Mouse (Mus musculus): ENCODE data around the gene Lrrc8a. TPM values are rescaled to one million over a fixed set of nuclear protein-coding genes. Genes with fewer than 3 reads are reported as not detected.

Gene Lrrc8a
- total RNA-seq, 4 experiments from 2014 or later, result 54.6 to 63.0 (median 57.8) TPM

DNA sequence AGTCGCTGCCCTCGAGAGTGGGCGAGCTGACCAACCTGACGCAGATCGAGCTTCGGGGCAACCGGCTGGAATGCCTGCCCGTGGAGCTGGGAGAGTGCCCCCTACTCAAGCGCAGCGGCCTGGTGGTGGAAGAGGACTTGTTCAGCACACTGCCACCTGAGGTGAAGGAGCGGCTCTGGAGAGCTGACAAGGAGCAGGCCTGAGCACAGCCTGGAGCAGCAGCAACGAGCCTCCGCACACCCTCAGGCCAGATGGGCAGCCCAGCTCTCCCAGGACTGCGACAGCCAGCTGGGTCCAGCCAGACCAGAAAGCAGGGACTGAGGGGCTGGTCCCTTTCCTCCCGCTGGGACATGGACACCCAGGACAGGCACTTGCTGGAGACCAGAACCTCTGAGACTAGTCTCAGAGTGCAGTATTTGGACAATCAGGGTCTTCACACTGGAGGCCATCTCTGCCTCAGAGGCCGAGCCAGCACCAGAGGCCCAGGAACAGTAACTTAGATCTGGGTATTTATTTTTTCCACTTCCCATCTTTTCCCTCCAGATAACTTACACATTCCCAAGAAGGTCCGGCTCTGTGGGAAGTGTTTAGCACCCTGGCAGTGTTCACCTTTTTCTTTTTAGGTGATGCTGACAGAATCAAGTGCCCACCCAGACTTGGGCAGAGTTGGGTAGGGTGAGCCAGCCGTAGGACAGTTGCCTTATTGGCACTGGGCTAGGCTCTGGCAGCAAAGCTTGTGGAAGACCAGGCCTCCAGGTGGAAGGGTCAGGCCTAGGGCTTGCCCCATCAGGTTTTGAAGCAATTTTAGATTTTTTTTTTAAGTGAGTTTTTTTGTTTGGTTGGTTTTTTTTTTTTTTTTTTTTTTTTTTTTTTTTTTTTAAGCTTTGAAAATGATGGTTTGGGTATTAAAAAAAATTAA lies 24.7 kb downstream of the Lrrc8a start:
- DNase-seq, result no peak

DNA sequence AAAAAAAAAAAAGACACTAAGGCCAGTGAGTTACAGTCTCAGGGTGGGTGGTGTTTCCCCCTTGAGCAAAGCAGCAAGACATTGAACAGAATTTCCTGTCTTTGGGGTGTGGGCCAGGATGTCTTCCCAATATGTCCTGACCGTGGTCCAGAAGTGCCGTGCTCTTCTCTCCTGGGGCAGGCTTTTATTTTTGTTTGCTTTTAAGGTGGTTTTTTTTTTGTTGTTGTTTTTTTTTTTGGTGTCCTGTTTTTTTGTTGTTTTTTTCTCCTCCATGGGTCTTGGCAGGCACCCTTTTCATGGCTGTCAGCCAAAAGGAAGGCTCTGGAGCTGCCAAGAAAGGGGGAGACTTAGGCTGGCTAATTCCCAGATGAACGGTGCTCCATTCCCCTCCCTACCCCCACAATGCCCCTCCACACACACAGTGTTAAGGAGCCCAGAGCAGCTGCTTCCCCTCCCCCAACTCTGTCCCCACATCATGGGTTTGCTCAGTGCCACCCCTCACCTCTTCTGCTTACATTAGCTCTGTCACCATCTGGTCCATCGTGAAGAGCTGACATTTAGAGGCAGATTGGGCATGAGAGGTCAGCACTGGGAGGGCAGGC lies 25.4 kb downstream of the Lrrc8a start:
- no peak for DNase-seq

DNA sequence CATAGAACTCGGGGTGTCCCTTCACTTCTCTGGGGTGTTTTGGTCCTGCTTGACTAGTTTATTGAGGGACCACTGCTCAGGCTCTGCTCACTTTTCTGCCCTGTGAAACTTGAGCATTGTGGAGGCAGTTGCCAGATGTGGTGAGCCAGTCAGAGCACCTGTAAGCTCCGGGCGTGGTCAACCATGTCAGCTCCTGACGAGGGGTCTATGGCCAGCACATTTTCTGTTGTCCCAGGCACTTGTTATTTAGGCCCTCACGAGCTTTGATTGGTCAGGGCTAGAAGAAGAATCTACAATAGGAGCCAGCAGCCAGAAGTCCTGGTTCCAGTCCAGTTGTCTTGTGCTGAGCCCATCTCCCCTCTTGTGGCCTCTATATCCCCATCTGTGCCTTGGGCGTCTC lies 26.3 kb downstream of the Lrrc8a start:
- DNase-seq, result no peak

DNA sequence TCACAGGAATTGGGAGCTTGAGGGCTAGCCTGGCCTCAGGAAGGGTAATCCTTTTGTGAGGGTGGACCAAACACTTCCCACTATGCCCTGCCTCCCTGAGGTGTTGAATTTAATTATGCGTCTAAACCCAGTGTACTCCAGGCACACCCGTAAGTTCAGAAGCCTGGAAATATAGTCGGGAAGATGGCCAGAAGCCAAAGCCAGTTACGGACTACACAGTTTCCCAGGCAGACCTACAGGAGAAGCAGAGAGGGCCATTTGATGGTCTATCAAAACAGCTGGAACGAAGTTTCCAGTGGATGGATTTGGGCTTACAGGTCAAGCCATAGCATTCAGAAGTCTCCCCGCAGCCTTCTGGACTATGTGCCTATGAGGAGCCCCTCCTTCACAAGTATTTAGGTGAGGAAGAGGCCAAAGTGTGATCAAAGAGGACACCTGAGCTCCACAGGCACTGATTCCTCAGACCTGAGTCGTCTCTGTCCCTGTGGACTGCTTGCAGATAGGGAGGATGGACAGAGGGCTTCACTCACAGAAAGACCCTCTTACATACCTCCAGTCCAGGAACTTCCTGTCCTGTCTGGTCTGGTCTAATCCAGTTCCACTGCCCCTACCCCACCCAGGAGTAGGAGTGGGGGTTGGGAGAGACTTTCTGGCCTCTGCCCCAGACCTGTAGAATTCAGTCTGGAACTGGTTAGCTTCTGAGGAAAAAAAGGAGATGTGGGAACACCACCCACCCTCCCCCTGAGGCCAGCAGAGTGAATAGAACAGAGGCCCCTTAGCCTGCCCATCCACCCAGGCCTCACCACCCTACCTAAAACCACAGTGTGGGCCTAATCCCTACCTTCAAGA lies 27.4 kb downstream of the Lrrc8a start:
- no peak for DNase-seq

DNA sequence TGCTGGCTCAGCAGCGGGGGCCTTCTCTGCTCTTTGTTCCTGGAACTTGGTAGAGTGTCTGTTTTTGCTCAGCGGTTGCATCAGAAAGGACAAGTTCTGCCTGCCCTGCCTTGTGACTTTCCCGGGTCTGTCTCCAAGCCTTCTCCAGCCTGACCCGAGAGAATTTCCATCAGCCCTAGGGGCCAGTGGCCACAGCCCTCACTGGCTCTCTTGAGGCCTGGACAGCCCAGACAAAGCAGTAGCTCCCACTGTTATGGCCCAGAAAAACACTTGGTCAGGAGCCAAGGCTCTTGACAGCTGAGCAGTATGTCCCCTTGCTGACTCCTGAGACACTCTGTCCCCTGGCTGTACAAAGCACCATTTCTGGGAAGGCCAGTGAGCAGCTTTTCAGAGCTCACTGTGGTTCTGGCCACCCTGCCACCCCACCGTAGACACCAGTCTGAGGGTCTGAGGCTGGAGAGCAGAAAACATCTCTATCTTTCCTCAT lies 28.3 kb downstream of the Lrrc8a start, which contains the start of gene Phyhd1:
Gene Phyhd1 (plus strand): TSS at position 437 of the 487 bp plus-strand sequence.
- peak; percentile 74 for DNase-seq

DNA sequence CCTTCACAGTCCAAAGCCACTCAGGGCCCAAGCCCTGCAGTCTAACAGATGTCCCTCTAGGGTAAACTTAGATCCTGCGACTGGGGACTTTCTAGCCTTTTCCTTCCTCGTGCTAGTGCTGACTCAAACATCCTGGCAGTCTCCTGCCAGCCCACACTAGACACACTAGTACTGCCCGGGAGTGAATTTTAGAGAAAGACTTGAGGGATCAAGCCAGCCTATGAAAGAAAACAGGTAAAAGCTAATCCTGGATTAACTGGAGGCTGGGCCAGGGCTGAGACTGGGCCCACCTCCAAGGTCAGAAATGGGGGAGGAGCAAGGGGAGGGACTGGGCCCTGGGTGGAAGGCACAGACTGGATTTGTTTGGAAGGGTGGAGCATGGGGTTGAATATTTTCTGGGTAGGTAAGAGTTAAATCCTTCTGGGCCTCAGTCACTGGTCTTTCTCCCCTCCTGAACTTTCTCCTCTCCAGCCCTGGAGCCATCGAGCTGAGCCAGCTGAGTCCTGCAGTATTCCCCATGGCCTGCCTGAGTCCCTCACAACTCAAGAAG lies 29.0 kb downstream of the Lrrc8a start:
- no peak for DNase-seq

DNA sequence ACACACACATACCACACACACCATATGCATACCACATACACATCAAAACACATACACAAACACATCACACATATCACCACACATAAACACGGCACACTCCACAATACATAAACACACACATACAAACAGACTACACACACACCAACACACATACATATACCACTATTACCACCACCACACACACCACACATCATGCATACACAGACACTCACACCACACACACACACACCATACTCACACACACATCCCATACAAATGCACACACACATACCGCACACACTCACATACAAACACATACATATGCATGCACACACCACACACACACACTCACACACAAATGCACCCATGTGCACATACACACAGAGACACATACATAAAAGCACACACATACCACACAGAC lies 30.0 kb downstream of the Lrrc8a start:
- no peak for DNase-seq

DNA sequence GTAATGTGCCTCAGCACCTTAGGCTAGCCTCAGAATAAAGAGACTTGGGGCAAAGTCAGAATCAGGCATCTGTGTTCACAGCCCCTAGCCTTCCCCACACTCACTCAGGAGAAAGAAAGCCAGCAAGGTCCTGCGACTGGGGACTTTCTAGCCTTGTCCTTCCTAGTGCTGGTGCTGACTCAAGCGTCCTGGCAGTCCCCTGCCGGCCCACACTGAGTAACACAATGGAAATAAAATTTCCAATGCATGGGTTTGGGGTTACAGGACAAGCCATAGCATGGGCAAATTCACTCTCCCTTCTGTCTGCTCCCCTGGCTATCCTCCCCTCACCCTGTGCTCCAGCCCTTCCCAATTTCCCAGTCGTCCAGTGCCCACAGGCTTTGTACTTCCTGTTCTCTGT lies 30.9 kb downstream of the Lrrc8a start:
- DNase-seq, result no peak

DNA sequence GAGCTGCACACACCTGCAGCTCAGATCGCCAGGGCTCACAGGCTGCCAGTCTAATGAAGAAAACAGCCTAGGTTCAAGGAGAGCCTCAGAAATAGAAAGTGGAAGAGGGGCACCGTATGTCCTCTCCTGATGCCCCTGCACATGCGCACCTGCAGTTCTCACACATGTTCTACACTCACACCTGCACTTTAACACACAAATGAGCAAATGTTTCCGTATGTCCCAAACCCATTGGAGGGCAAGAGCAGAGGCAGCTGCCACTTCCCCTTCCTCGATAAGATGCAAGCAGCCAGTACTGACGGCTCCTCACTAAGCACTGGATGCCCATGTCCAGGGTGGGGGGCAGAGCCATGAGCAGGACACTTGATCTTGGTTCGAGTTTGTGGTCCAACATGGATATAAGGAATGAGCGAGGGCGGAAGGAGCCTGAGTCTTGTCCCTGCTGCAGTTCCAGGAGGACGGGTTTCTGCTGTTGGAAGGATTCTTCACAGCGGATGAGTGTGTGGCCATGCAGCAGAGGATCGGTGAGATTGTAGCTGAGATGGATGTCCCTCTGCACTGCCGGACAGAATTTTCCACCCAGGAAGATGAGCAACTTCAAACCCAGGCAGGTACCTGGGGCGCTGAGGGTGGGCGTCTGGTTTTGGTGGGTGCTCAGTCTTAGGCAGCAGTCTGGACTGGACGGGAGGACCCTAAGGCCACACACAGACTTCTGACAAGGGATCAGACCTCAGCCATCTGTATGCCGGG lies 31.9 kb downstream of the Lrrc8a start:
- no peak for DNase-seq

DNA sequence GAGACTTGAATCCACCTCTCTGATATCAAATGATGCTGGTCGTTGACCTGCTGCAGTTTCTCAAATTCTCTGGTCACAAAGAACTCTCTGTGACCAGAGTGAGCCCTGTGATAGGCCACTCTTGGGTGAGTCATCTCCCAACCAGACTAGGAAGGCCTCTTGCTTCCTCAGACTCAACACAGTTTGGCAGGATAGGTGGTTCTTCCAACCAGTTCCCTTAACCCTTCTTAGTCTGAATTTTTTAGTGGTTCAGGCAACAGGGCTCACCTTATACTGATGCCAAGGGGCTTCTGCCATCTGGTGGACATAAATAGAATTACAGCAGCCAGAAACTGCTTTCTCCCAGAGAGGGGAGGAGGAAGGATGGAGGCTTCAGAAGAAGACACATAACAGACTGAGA lies 32.6 kb downstream of the Lrrc8a start:
- DNase-seq, result peak; percentile 74

DNA sequence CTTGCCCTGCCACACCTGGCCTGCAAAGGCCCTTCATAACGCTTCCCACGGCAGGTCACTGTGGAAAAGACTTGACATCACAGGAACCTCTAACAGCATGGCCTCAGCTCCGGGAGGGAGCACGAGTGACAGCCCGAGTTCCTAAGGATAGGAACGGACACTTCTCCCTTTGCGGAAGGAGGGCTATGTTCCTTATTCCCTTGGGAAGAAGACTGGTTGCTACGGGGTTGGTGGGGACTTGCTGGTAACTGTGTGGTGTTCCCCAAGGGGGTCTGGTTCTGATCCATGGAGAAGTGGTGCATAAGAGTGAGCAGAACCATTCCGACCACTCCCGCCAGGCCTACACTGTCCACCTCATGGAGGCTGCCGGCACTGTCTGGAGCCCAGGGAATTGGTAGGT lies 43.2 kb downstream of the Lrrc8a start, which contains the start of gene Gm28038:
Gene Gm28038 (plus strand): TSS at position 301 of the 400 bp plus-strand sequence.
- DNase-seq, result no peak

DNA sequence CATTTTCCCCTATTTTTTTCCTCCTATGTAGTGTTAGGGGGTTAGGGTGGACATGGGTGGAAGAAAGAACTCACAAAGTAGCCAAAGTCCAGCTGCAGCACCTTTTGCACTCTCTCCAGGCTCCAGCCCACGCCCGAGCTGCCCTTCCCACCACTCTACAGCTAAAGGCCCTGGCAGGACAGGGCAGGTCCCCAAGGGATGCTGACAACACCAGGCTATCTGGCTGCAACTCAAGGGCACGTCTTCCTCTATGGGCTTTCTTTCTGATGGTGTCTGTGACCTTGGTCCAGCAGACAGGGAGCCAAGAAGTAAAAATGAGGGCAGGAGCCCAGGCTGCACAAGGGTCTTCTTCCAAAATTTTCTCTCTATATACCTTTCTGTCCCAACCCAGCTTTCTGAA lies 44.1 kb downstream of the Lrrc8a start:
- peak; percentile 67 for DNase-seq

DNA sequence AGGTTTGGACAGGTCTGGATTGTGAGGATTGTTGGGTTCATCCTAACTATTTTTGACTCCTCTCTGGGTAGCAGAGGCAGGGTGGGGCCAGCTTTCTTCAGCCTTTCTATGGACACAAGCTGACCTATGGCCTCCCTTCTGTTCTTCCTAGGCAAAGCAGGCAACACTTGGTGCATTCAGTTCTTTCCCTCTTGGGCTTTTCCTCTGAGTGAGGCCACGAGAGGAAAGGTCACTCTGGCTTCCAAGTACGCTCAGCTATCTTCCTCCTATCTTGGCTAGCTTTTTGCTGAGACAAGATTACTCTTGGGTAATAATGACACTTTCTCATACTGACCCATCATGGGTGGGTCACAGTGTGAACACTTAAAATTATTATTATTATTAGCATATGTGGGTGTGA lies 45.7 kb downstream of the Lrrc8a start:
- DNase-seq, result no peak

DNA sequence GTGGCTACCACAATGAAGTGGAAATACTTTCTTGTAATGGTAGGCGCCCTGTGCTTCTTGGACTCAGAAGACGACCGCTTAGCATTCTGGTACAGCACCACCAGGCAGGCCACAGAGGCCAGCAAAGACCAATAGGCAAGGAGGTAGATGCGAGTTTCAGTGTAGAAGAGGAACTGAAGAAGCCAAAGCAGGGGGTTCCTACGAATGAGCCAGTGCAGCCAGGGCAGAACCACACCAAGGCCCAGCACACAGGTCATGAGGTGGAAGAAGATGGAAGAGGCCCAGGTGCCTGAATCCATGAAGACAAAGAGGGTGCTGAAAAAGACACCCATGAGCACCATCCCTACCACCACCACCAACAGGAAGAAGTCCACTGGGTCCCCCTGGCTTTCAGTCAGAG lies 47.5 kb downstream of the Lrrc8a start:
- DNase-seq, result no peak

DNA sequence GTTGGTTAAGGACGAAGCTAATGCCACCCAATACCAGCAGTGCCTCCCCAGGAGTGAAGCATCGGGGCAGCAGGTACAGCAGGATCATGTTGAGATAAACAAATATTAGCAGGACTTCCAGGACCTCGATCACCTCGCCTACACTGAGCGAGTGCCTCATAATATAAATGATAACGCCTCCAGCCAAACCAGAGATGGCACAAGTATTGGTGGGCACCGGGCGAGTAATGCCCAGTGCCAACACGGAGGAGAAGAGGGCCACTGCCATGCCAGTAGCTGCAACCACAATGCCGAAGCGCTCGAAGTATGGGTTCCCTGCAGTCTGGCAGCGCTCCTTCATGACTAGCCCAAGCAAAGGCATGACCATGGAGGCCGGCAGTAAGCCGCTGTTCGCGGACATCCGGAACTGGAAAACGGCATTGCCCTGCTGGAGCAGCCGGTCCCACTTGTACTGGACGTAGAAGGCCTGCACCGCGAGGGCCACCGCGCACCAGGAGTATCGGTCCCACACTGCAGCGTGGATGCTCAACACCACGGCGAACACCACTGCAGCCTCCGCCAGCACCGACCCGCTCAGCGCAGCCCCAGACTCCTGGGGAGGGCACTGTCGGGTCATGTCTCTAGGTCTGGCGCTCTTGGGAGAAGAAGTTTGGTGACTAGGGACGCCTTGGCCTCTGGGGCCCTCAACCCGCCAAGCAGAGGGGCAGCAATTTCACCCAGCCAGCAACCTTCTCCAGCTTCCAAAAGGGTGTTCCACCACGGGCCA lies 48.1 kb downstream of the Lrrc8a start:
- DNase-seq, result no peak

DNA sequence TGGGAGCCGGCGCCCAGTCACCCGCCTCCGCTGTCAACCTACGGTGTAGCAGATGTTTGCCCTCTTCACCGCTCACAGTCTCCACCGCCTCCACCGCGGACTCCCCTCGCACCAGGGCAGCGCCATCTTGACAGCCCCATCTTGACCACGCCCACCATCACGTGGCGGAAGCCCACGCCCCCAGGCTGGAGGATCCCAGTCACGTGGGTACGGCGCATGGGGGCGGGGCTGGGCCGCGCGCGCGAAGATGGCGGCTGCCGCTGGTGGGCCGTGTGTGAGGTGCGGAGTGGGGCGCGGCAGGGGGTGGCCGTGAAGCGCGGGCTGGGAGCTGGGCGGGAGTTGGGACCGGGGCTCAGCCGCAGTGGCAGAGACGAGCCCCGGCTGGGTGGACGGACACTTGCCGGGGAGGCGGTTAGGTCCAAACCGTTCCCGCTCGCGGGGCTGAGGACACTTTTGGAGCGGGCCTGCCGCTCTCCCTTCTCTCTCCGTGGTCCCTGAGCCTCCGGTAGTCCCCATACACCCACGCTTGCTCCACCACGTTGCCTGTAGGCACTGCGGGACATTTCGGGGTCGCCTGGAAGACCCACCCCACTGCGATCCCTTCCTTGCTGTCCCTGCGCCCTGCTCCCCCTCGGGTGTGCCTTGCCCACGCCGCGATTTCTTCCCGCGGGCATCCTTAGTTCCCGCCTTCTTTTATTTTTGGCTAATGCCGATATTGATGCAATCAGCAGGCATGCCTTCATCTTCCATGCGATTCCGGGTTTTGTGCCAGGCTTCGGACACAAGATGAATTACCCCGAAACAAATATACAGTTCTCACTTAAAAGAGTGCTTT lies 48.9 kb downstream of the Lrrc8a start, which contains the start of the genes Dolk and Nup188:
Gene Dolk (minus strand): TSS at position 143 of the 835 bp plus-strand sequence.
Gene Nup188 (plus strand): TSS at position 206 of the 835 bp plus-strand sequence.
- DNase-seq, result peak; percentile 91

DNA sequence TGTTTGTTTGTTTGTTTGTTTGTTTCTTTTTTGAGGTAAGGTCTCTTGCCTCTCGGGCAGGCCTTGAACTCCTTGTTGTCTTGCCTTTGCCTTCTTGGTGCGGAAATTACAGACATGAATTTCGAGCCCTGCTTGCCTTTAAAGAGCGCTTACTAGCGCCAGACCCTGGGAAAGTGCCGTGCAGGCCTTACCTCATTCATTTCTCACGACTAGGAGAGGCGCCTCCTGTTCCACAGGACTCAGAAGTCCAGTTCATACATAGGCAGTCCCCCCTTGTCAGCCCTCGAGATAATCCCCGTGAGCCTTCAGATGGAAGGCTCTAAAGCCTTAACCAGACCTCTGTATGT lies 49.5 kb downstream of the Lrrc8a start:
- no peak for DNase-seq

DNA sequence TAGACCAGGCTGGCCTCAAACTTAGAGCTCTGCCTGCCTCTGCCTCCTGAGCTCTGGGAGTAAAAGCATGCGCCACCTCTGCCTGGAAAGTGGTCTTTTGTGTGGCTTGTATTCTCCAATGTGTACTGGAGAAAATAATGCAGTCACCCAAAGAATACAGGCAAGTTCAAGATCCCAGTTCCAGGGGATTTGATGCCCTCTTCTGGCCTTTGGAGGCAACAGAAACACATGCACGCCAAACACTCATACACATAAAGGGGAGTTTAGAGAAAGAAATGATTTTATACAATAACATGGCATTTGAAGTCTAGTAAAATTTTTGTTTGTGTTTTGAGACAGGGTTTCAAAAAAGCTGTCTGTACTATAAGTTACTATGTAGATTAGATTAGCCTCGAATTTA lies 62.0 kb downstream of the Lrrc8a start:
- DNase-seq, result no peak

DNA sequence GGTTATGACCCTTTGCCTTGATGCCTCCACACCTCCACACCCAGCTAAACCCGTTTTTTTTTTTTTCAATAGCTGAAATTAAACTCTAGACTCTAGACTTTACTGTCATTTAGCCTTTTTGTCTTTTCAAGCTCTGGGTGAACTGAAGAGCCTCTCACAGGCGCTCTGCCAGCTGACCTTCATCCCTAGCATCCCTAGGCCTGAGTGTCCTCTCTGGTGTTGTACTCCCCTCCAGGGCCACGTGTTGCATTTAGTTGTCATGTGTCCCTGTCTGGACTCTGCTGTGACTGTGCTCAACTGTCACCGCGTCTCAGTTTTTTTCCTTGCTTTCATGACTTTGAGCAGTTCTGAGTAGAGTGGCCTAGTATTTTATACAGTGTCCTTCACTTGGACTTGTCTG lies 62.5 kb downstream of the Lrrc8a start:
- DNase-seq, result no peak

DNA sequence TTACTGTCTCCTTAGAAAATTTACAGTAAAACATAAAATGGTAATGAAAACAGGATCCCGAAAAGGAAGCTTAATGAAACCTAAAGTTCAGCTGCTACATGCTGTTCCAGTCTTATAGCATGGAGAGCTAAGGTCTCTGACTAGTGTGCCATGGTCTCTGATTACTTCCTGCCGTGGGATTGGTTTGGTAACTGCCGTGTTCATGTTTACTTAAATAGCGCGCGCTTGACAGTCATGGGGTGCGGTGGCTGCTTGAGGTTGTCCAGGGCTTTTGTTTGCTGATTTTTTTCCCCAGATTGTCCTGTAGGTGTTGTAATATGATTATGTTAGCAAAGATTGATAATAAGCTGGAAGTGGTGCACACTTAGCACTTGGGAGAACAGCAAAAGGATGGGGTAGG lies 68.6 kb downstream of the Lrrc8a start:
- no peak for DNase-seq

All from adrenal gland, adult 8-10 months (tissue).